Mouse (Mus musculus) CH12.LX (cell line): Measurements from ENCODE around the gene Tnni2. TPM values are rescaled to one million over a fixed set of nuclear protein-coding genes. Genes with fewer than 3 reads are reported as not detected.

Experiments used
- DNase-seq: peaks from one replicate; pipeline ENCODE4 v3.0.0-alpha.2; 2013; ENCODE audit errors: extremely low read depth
- H3K27ac ChIP-seq: 2 replicates; pipeline ENCODE4 v1.5.1; 2012; ENCODE audit warnings: low read depth, mild to moderate bottlenecking, control low read depth, moderate library complexity; ENCODE audit not compliant: insufficient read depth
- H3K27me3 ChIP-seq: replicated peaks from 2 replicates; pipeline ENCODE3; 2012; ENCODE audit warnings: inconsistent platforms
- H3K36me3 ChIP-seq, 2 experiments: replicated peaks in 1 of 2; 2 replicates each; pipeline versions ENCODE3 to v1.6.1; 2012; ENCODE audit warnings: inconsistent platforms in 1 of 2, low read length in 1 of 2, mild to moderate bottlenecking in 1 of 2, mixed read lengths in 1 of 2, moderate library complexity in 1 of 2; ENCODE audit not compliant: control insufficient read depth in 1 of 2, insufficient read depth in 1 of 2
- H3K4me1 ChIP-seq, 2 experiments: 2 replicates each; pipeline ENCODE4 v1.6.1; 2012; ENCODE audit warnings: inconsistent platforms in 1 of 2, moderate library complexity in 1 of 2; ENCODE audit not compliant: insufficient read depth in 2 of 2, control insufficient read depth in 1 of 2
- H3K4me2 ChIP-seq: 2 replicates; pipeline ENCODE4 v1.6.1; 2012; ENCODE audit warnings: low read depth, mild to moderate bottlenecking, control low read depth; ENCODE audit not compliant: poor library complexity, insufficient read depth, severe bottlenecking
- H3K4me3 ChIP-seq, 3 experiments: fragments of 150-350 bp in 1 of 3; sonication (generic) in 1 of 3; replicated peaks in 1 of 3; 2 replicates each; pipeline versions ENCODE3 to v1.5.1; 2011 to 2012; ENCODE audit warnings: low read depth in 2 of 3, low read length in 2 of 3, mild to moderate bottlenecking in 2 of 3, moderate library complexity in 2 of 3, control low read depth in 1 of 3, improper control_type of control experiment in 1 of 3, inconsistent platforms in 1 of 3, mixed read lengths in 1 of 3; ENCODE audit not compliant: poor library complexity in 1 of 3
- H3K79me2 ChIP-seq: replicated peaks from 2 replicates; pipeline ENCODE4 v1.6.1; 2012; ENCODE audit warnings: mild to moderate bottlenecking, moderate library complexity; ENCODE audit not compliant: control insufficient read depth, poor library complexity, insufficient read depth, severe bottlenecking; ENCODE audit errors: extremely low read depth
- H3K9ac ChIP-seq: 2 replicates; pipeline ENCODE4 v1.6.1; 2012; ENCODE audit warnings: low read depth, mild to moderate bottlenecking, control low read depth, moderate library complexity; ENCODE audit not compliant: insufficient read depth
- H3K9me3 ChIP-seq: replicated peaks from 2 replicates; pipeline ENCODE3; 2012; ENCODE audit warnings: low read length, inconsistent platforms, mixed read lengths
- BHLHE40 ChIP-seq: IDR thresholded peaks from 2 replicates; pipeline ENCODE4 v1.6.1; 2011; ENCODE audit warnings: mild to moderate bottlenecking, low read depth, low read length, improper control_type of control experiment
- CHD2 ChIP-seq: IDR thresholded peaks from 2 replicates; pipeline ENCODE4 v1.6.1; 2011; ENCODE audit warnings: low read length, improper control_type of control experiment
- CTCF ChIP-seq, 2 experiments: IDR thresholded peaks in 1 of 2; conservative IDR thresholded peaks in 1 of 2; 2 replicates each; pipeline ENCODE4 v1.5.1; 2011 to 2012; ENCODE audit warnings: low read depth in 2 of 2, low read length in 2 of 2, improper control_type of control experiment in 1 of 2, inconsistent platforms in 1 of 2, mild to moderate bottlenecking in 1 of 2, moderate library complexity in 1 of 2
- EP300 ChIP-seq: IDR thresholded peaks from 2 replicates; pipeline ENCODE4 v1.6.1; 2011; ENCODE audit warnings: low read length, improper control_type of control experiment
- IRF4 ChIP-seq: IDR thresholded peaks from 2 replicates; pipeline ENCODE4 v1.6.1; 2014; ENCODE audit warnings: low read depth, mild to moderate bottlenecking, inconsistent platforms, low read length, improper control_type of control experiment
- JUN ChIP-seq: IDR thresholded peaks from 2 replicates; pipeline ENCODE4 v1.6.1; 2011; ENCODE audit warnings: low read depth, mild to moderate bottlenecking, low read length, improper control_type of control experiment, moderate library complexity; ENCODE audit not compliant: insufficient read depth
- JUND ChIP-seq: conservative IDR thresholded peaks from 2 replicates; pipeline ENCODE4 v1.6.1; 2011; ENCODE audit warnings: low read depth, low read length, improper control_type of control experiment
- KAT2A ChIP-seq: IDR thresholded peaks from 2 replicates; pipeline ENCODE4 v1.6.1; 2012; ENCODE audit warnings: low read length, improper control_type of control experiment, inconsistent platforms; ENCODE audit not compliant: insufficient replicate concordance
- MAFK ChIP-seq: IDR thresholded peaks from 2 replicates; pipeline ENCODE4 v1.6.1; 2011; ENCODE audit warnings: low read length, improper control_type of control experiment; ENCODE audit not compliant: insufficient replicate concordance
- MAX ChIP-seq: IDR thresholded peaks from 2 replicates; pipeline ENCODE4 v1.6.1; 2011; ENCODE audit warnings: low read length, improper control_type of control experiment
- MAZ ChIP-seq: IDR thresholded peaks from 2 replicates; pipeline ENCODE4 v1.6.1; 2012; ENCODE audit warnings: low read depth, mild to moderate bottlenecking, inconsistent platforms, low read length, improper control_type of control experiment, moderate library complexity
- MYC ChIP-seq: IDR thresholded peaks from 2 replicates; pipeline ENCODE4 v1.6.1; 2011; ENCODE audit warnings: low read depth, mild to moderate bottlenecking, improper control_type of control experiment, low read length
- PAX5 ChIP-seq: IDR thresholded peaks from 2 replicates; pipeline ENCODE4 v1.6.1; 2012; ENCODE audit warnings: low read length, inconsistent platforms, mixed read lengths
- POLR2A ChIP-seq: IDR thresholded peaks from 2 replicates; pipeline ENCODE4 v1.6.1; 2011; ENCODE audit warnings: low read depth, mild to moderate bottlenecking, improper control_type of control experiment, low read length
- TBP ChIP-seq: conservative IDR thresholded peaks from 2 replicates; pipeline ENCODE4 v1.6.1; 2011; ENCODE audit warnings: low read depth, low read length, improper control_type of control experiment
- ZC3H11A ChIP-seq: IDR thresholded peaks from 2 replicates; pipeline ENCODE4 v1.6.1; 2012; ENCODE audit warnings: low read depth, mild to moderate bottlenecking, inconsistent platforms, low read length, improper control_type of control experiment
- dilution Hi-C: fragments of 300-500 bp; cut with MboI; formaldehyde crosslinking; loops from 2 replicates; pipeline ENCODE4 v1.14.3; 2020; ENCODE audit warnings: low sequenced_read_pairs; ENCODE audit not compliant: extremely low pct_unique_long_range_greater_than_20kb, extremely low pct_ligation_motif_present
- in situ Hi-C: fragments of 300-500 bp; cut with MboI; formaldehyde crosslinking; loops from 3 replicates; pipeline ENCODE4 v1.14.3; 2019; ENCODE audit warnings: low sequenced_read_pairs, low pct_ligation_motif_present, low pct_unique_long_range_greater_than_20kb, mixed read lengths
- polyA plus RNA-seq: library from polyadenylated mRNA; unstranded; fragments of >175 nt; gene quantifications from 2 replicates; pipeline ENCODE4 v1.2.1, GENCODE M21; 2012; ENCODE audit warnings: low read depth; ENCODE audit not compliant: insufficient read length
- total RNA-seq, 2 experiments: library from RNA; depleted of rRNA; stranded (reverse); fragments of 300-350 nt in 1 of 2; fragments of >200 nt in 1 of 2; gene quantifications; 2 replicates each; pipeline ENCODE4 v1.2.3; 2012 to 2014

Gene Tnni2
- total RNA-seq (2012; rRNA removed), result 35.0 and 50.1 TPM in 2 replicates
- total RNA-seq (2014; rRNA removed), result 74.0 and 77.4 TPM in 2 replicates
- polyA plus RNA-seq, result 88.1 and 154 TPM in 2 replicates

- Histone ChIP-seq H3K36me3 (peaks cover 0 to 16% of the 10 kb centered on the region in 2 experiments), H3K4me3 (peak within 1 kb of the TSS; percentile 6 to 48 (median 13)), H3K4me1 (peaks cover 37 to 59% of the 10 kb centered on the region in 2 experiments), H3K79me2 (no peaks in the 10 kb centered on the region), H3K9me3 (no peaks in the 10 kb centered on the region), H3K27ac (peak within 1 kb of the TSS; percentile 61), H3K27me3 (peaks cover 1% of the 10 kb centered on the region), H3K4me2 (peak within 1 kb of the TSS; percentile 32), H3K9ac (no peak within 1 kb of the TSS; the same call in 1 of the 2 replicates)
- DNase-seq, result no peak
- dilution Hi-C loops, result no loop called here
- no peak for TF ChIP-seq ZC3H11A
- TF ChIP-seq KAT2A, result no peak
- in situ Hi-C loops, result loop anchor here (5.0 kb wide), 2 partner anchors 56 to 236 kb away; partner anchors contain the start of gene Tnnt3
Measured at GRCm38 (mm10) chr7:142441585-142441984, at the start of gene Tnni2. Gene Tnni2, plus strand, starts transcription at chr7:142441808.

DNA sequence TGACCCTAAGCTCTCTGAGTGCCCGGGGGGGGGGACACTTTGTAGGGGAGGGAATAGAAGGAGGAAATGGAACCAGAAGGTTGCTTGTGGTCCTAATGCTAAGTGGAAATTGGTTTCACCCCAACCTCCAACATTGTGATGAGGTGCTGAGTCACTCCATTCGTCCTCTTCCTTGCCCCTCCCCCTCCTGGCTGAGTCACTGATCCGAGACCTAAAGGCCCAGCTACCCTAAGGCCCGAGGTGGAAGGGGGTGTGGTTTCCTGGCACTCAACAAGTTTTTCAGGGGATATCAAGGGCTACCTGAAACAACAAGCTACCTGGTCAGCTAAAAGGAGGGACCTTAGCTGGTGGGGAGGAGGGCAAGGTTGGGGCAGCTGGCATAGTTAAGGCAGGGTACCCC is 48.4 kb upstream of the Tnni2 start:
- Histone ChIP-seq H3K9me3 (no peaks in the 10 kb centered on the region), H3K4me3 (no peak overlapping the region), H3K4me1 (peaks cover 24 to 56% of the 10 kb centered on the region in 2 experiments), H3K36me3 (no peaks in the 10 kb centered on the region), H3K27me3 (no peaks in the 10 kb centered on the region), H3K9ac (no peak overlapping the region), H3K79me2 (no peaks in the 10 kb centered on the region), H3K4me2 (no peak overlapping the region), H3K27ac (peak overlapping the region; percentile 11; the same call in 1 of the 2 replicates)
- peak; percentile 84 for DNase-seq
- in situ Hi-C loops, result no loop called here
- dilution Hi-C loops, result no loop called here
- TF ChIP-seq MYC, result no peak
- 0 out of 2 replicates have a peak, but pooled peaks have one; percentile 21 for TF ChIP-seq POLR2A
- TF ChIP-seq EP300, result 0 out of 2 replicates have a peak, but pooled peaks have one; percentile 26
- TF ChIP-seq JUN, result 0 out of 2 replicates have a peak, but pooled peaks have one; percentile 14
- no peak for TF ChIP-seq MAZ
- TF ChIP-seq IRF4, result peak; percentile 25; the same call in 1 of the 2 replicates
- TF ChIP-seq CHD2, result peak; percentile 79
- peak; percentile 92 for TF ChIP-seq MAFK

- in situ Hi-C loops, result no loop called here
- H3K9ac ChIP-seq, result no peak overlapping the region
- no peak overlapping the region for H3K27ac ChIP-seq
- no peaks in the 10 kb centered on the region for H3K9me3 ChIP-seq
- H3K27me3 ChIP-seq, result no peaks in the 10 kb centered on the region
- no peak overlapping the region for H3K4me3 ChIP-seq
- no peak for TF ChIP-seq BHLHE40
- TF ChIP-seq MAFK, result no peak
- no peak for TF ChIP-seq TBP
- no peak for TF ChIP-seq MAZ
- TF ChIP-seq EP300, result no peak
- TF ChIP-seq PAX5, result no peak
- TF ChIP-seq JUND, result no peak
- TF ChIP-seq CTCF (conservative IDR thresholded peaks at IDR 0.05 in 1 of 2, IDR thresholded peaks at IDR 0.05 in 1 of 2; ENCODE audit: low read depth in 2 of 2, low read length in 2 of 2), result no peak
- no peak for TF ChIP-seq MAX
- H3K79me2 ChIP-seq, result no peaks in the 10 kb centered on the region
- H3K4me1 ChIP-seq, result peaks cover 28 to 66% of the 10 kb centered on the region in 2 experiments
- no peak for DNase-seq
- no peaks in the 10 kb centered on the region for H3K36me3 ChIP-seq
- dilution Hi-C loops, result no loop called here
- H3K4me2 ChIP-seq, result no peak overlapping the region
Measured at GRCm38 (mm10) chr7:142394261-142395190, 47.1 kb upstream of the Tnni2 start.
